In the genomic region with DNA sequence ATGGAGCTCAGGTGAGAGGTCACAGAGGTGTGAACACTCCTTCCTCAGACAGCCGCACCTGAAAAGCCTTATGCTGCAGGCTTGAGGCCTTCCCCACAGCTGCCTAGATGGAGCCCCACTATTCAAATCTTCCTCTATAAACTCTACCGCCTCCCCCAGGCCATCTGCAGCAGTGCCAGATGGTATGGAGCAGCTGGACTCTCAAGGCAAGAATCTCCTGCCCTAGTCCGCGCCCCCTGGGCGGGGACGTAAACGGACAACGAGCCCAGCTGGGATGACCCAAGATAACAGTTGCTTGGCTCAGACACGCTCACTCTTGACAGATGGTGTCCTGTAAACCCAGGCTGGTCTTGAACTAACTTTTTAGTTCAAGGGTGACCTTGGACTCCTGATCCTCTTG, we compare ENCODE assay signal across 21 mouse cellular contexts. TPM values are rescaled to one million over a fixed set of nuclear protein-coding genes. Genes with fewer than 3 reads are reported as not detected.
DNase-seq lines count a peak whose midpoint lies in the region; ATAC-seq and TF ChIP-seq lines count a peak whose summit lies in the region.
"Had no signal": no experiment of that assay in that cellular context is flagged by ENCODE, and none has a peak within 500 bp of the region (broad histone marks: within the 10 kb centered on the region; RNA-seq: fewer than 3 reads in every experiment).

No protein-coding gene starts in this region.

- no peak; the same call in none of the 2 replicates for TF ChIP-seq RAD21 in MEL (IDR thresholded peaks at IDR 0.05; ENCODE audit: low read depth, low read length)

- no peak overlapping the region for H3K4me3 ChIP-seq in hindbrain, embryonic 11.5 days (ENCODE audit: low read depth, low read length)
- H3K4me3 ChIP-seq in hindbrain, embryonic 12.5 days, result no peak overlapping the region
- H3K4me3 ChIP-seq in MEL (ENCODE audit: control insufficient read depth in 1 of 2, insufficient read depth in 1 of 2, low read depth in 2 of 2, low read length in 2 of 2), result no peak overlapping the region
- no peak overlapping the region for H3K4me3 ChIP-seq in heart, adult 2 months
- H3K4me3 ChIP-seq: embryonic facial prominence, embryonic 15.5 days; heart, embryonic 10.5 days; liver, embryonic 13.5 days had no signal

- H3K36me3 ChIP-seq in hindbrain, embryonic 11.5 days (ENCODE audit: control insufficient read depth, insufficient read depth, low read length), result no peaks in the 10 kb centered on the region
- no peaks in the 10 kb centered on the region for H3K36me3 ChIP-seq in hindbrain, embryonic 12.5 days
- H3K36me3 ChIP-seq in MEL (ENCODE audit: control insufficient read depth in 1 of 2, insufficient read depth in 2 of 2, low read length in 2 of 2), result peaks cover 0 to 11% of the 10 kb centered on the region in 2 experiments; a peak in 2 of 4 replicates
- no peaks in the 10 kb centered on the region for H3K36me3 ChIP-seq in heart, adult 2 months (ENCODE audit: control insufficient read depth, insufficient read depth, low read length)
- H3K36me3 ChIP-seq: embryonic facial prominence, embryonic 15.5 days; G1E; heart, embryonic 10.5 days; liver, embryonic 13.5 days had no signal

- no peaks in the 10 kb centered on the region for H3K27me3 ChIP-seq in hindbrain, embryonic 11.5 days (ENCODE audit: control insufficient read depth, insufficient read depth, low read length)
- no peaks in the 10 kb centered on the region for H3K27me3 ChIP-seq in hindbrain, embryonic 12.5 days
- no peaks in the 10 kb centered on the region for H3K27me3 ChIP-seq in MEL (ENCODE audit: control insufficient read depth in 1 of 2, insufficient read depth in 2 of 2, low read length in 2 of 2)
- H3K27me3 ChIP-seq in heart, adult 2 months (ENCODE audit: control insufficient read depth, insufficient read depth, low read length), result no peaks in the 10 kb centered on the region
- H3K27me3 ChIP-seq: embryonic facial prominence, embryonic 15.5 days; liver, embryonic 13.5 days had no signal

- no peak for TF ChIP-seq EP300 in MEL (IDR thresholded peaks at IDR 0.05; ENCODE audit: low read depth in 1 of 2, low read length in 2 of 2)
- no peak for TF ChIP-seq EP300 in heart, adult 2 months (IDR thresholded peaks at IDR 0.05; ENCODE audit: insufficient read depth, low read depth, low read length)

- no peak overlapping the region for H3K27ac ChIP-seq in hindbrain, embryonic 11.5 days (ENCODE audit: low read depth, low read length)
- no peak overlapping the region for H3K27ac ChIP-seq in hindbrain, embryonic 12.5 days
- no peak overlapping the region for H3K27ac ChIP-seq in MEL (ENCODE audit: control insufficient read depth, low read depth, low read length)
- H3K27ac ChIP-seq in heart, adult 2 months, result no peak overlapping the region
- H3K27ac ChIP-seq: embryonic facial prominence, embryonic 15.5 days; heart, embryonic 10.5 days; liver, embryonic 13.5 days had no signal

- TF ChIP-seq CTCF in MEL (IDR thresholded peaks at IDR 0.05 in 2 of 3, conservative IDR thresholded peaks at IDR 0.05 in 1 of 3; ENCODE audit: control insufficient read depth in 1 of 3, insufficient read depth in 1 of 3, low read depth in 2 of 3, low read length in 3 of 3, poor library complexity in 1 of 3, severe bottlenecking in 1 of 3), result peak in 1 of 3 experiments; percentile 17; a peak in 1 of 6 replicates
- TF ChIP-seq CTCF in heart, adult 2 months (IDR thresholded peaks at IDR 0.05), result no peak

- DNase-seq in hindbrain, embryonic 11.5 days (ENCODE audit: low spot score), result peak; percentile 13
- DNase-seq in A20 (ENCODE audit: low read depth, low spot score) (peak; percentile 45), MEL (ENCODE audit: low read depth, low spot score) (no peak)
- DNase-seq in mesoderm, embryonic 11.5 days (ENCODE audit: low read depth, low spot score), result peak; percentile 22
- no peak for DNase-seq in heart, adult 2 months
- DNase-seq: adrenal gland, adult 8-10 months; cerebellum, adult 2 months; gastrocnemius, postnatal 14 days; heart, postnatal 10 days; kidney, adult 2 months; kidney, postnatal 36 days; liver, embryonic 13.5 days; thymus, postnatal 36 days had no signal

- no peaks in the 10 kb centered on the region for H3K79me2 ChIP-seq in MEL (ENCODE audit: control insufficient read depth, insufficient read depth, low read length, poor library complexity)
- H3K79me2 ChIP-seq in heart, adult 2 months (replicated peaks; ENCODE audit: control insufficient read depth, insufficient read depth, low read length), result no peaks in the 10 kb centered on the region

- H3K9ac ChIP-seq in hindbrain, embryonic 11.5 days (ENCODE audit: low read depth, low read length), result no peak overlapping the region
- H3K9ac ChIP-seq in hindbrain, embryonic 12.5 days, result no peak overlapping the region
- H3K9ac ChIP-seq in MEL (ENCODE audit: control insufficient read depth, low read depth, low read length, poor library complexity, severe bottlenecking), result no peak overlapping the region
- H3K9ac ChIP-seq in heart, adult 2 months (ENCODE audit: low read depth, low read length), result no peak overlapping the region
- H3K9ac ChIP-seq: embryonic facial prominence, embryonic 15.5 days; liver, embryonic 13.5 days had no signal

- 71% methylated on average over 9 of the region's 9 CpGs for WGBS in hindbrain, embryonic 11.5 days
- 75% methylated on average over 9 of the region's 9 CpGs for WGBS in hindbrain, embryonic 12.5 days
- WGBS in heart, adult 2 months, result 80% methylated on average over 9 of the region's 9 CpGs

- intact Hi-C loops in heart, adult 2 months (cut with DNase I), result no loop called here

- no peak overlapping the region for H3K4me2 ChIP-seq in hindbrain, embryonic 11.5 days (replicated peaks; ENCODE audit: low read depth, low read length)
- H3K4me2 ChIP-seq in hindbrain, embryonic 12.5 days (replicated peaks), result no peak overlapping the region
- H3K4me2 ChIP-seq: embryonic facial prominence, embryonic 15.5 days; liver, embryonic 13.5 days; midbrain, embryonic 11.5 days had no signal

- TF ChIP-seq POLR2A in MEL (IDR thresholded peaks at IDR 0.05; ENCODE audit: control insufficient read depth in 1 of 2, insufficient read depth in 1 of 2, low read depth in 1 of 2, low read length in 2 of 2, poor library complexity in 1 of 2), result no peak
- TF ChIP-seq POLR2A in heart, adult 2 months (IDR thresholded peaks at IDR 0.05; ENCODE audit: insufficient read depth, low read depth, low read length), result no peak

- no peaks in the 10 kb centered on the region for H3K4me1 ChIP-seq in hindbrain, embryonic 11.5 days (replicated peaks; ENCODE audit: control insufficient read depth, insufficient read depth, low read length)
- no peaks in the 10 kb centered on the region for H3K4me1 ChIP-seq in hindbrain, embryonic 12.5 days
- peaks cover 2 to 14% of the 10 kb centered on the region in 2 experiments; a peak in 3 of 4 replicates for H3K4me1 ChIP-seq in MEL (ENCODE audit: control insufficient read depth in 1 of 2, insufficient read depth in 2 of 2, low read length in 2 of 2)
- H3K4me1 ChIP-seq in heart, adult 2 months (ENCODE audit: control insufficient read depth, insufficient read depth, low read length), result no peaks in the 10 kb centered on the region
- H3K4me1 ChIP-seq: embryonic facial prominence, embryonic 15.5 days had no signal

- no peak for ATAC-seq in hindbrain, embryonic 11.5 days (ENCODE audit: low FRiP score)
- ATAC-seq in hindbrain, embryonic 12.5 days (ENCODE audit: low FRiP score), result no peak
- ATAC-seq in erythroid progenitor cell, adult 5-6 weeks (replicated peaks; ENCODE audit: low FRiP score, poor library complexity, severe bottlenecking), result no peak
- ATAC-seq: hindbrain, embryonic 16.5 days; lung, postnatal 0 days had no signal

- H3K9me3 ChIP-seq in hindbrain, embryonic 11.5 days (ENCODE audit: control insufficient read depth, low read length), result no peaks in the 10 kb centered on the region
- H3K9me3 ChIP-seq in hindbrain, embryonic 12.5 days (replicated peaks), result no peaks in the 10 kb centered on the region
- H3K9me3 ChIP-seq in MEL (replicated peaks; ENCODE audit: insufficient read depth, low read length), result no peaks in the 10 kb centered on the region
- H3K9me3 ChIP-seq: embryonic facial prominence, embryonic 15.5 days; G1E; heart, embryonic 10.5 days; liver, embryonic 13.5 days had no signal

TF ChIP-seq in MEL, 35 proteins besides CTCF, POLR2A, EP300 and RAD21:
- TF ChIP-seq MAZ (IDR thresholded peaks at IDR 0.05; ENCODE audit: low read depth, low read length) (no peak), SMC3 (IDR thresholded peaks at IDR 0.05; ENCODE audit: low read depth, low read length) (0 out of 2 replicates have a peak, but pooled peaks have one; percentile 2)

RNA-seq across cellular contexts. Expression of gene Sos1, which starts 37.0 kb away (rescaled TPM):
- 9.0 and 11.5 TPM in 2 replicates for polyA plus RNA-seq in hindbrain, embryonic 11.5 days (2014; fragmentation: Nextera tagmentation; extraction: Ambion mirVana)
- 9.7 and 10.2 TPM in 2 replicates for polyA plus RNA-seq in hindbrain, embryonic 12.5 days (2016; fragmentation: Nextera tagmentation; extraction: Ambion mirVana)
- 4.6 and 6.7 TPM in 2 replicates for total RNA-seq in MEL (2012; rRNA removed)
- polyA plus RNA-seq in MEL (2012; ENCODE audit: insufficient read depth in 1 of 2, insufficient read length in 2 of 2, low read depth in 1 of 2, low replicate concordance in 2 of 2, missing spikeins in 1 of 2), result 10 to 100 TPM; 12.1 to 20.3 TPM
- total RNA-seq in erythroid progenitor cell, adult 5-6 weeks (2015; ENCODE audit: low replicate concordance), result 10.8 and 16.3 TPM in 2 replicates
- total RNA-seq in erythroid progenitor cell, adult 5-6 weeks (2017; ENCODE audit: low replicate concordance), result 5.7 and 6.5 TPM in 2 replicates
- total RNA-seq in heart, adult 2 months (2021), result 10 to 100 TPM; 11.2 to 13.1 TPM
- polyA plus RNA-seq in heart, adult 2 months (2012; rRNA removed), result 3.2 and 4.3 TPM in 2 replicates

Comparison
In these comparisons a context has a peak if more than half of its experiments do, and no peak if none do; other contexts are left out.
1. DNase-seq: peak in hindbrain, embryonic 11.5 days (single experiment), A20 (single experiment) and mesoderm, embryonic 11.5 days (single experiment); none in MEL (single experiment) and heart, adult 2 months (0 of 2).